Mouse (Mus musculus) forebrain, postnatal 0 days (tissue): ENCODE data around the gene Mad1l1. TPM values are rescaled to one million over a fixed set of nuclear protein-coding genes. Genes with fewer than 3 reads are reported as not detected.

Experiments
- ATAC-seq: fragments of 200-750 bp; cut with Nextera tagmentation; 2 replicates; pipeline ENCODE4 v1.8.0; 2017; ENCODE audit warnings: mild to moderate bottlenecking, moderate library complexity
- DNase-seq: peaks from one replicate; pipeline ENCODE4 v3.0.0-alpha.2; 2015
- H3K27ac ChIP-seq: fragments of 300-500 bp; sonication (generic); 2 replicates; pipeline ENCODE4 v1.5.1; 2014; ENCODE audit warnings: low read depth, mild to moderate bottlenecking, antibody characterized with exemption, low read length, moderate library complexity, mixed read lengths
- H3K27me3 ChIP-seq: fragments of 300-500 bp; sonication (generic); 2 replicates; pipeline ENCODE4 v1.6.1; 2014; ENCODE audit warnings: mild to moderate bottlenecking, low read length, mixed read lengths; ENCODE audit not compliant: insufficient read depth
- H3K36me3 ChIP-seq: fragments of 300-500 bp; sonication (generic); 2 replicates; pipeline ENCODE4 v1.6.1; 2014; ENCODE audit warnings: mild to moderate bottlenecking, moderate library complexity; ENCODE audit not compliant: insufficient read depth
- H3K4me1 ChIP-seq: fragments of 300-500 bp; sonication (generic); 2 replicates; pipeline ENCODE4 v1.6.1; 2014; ENCODE audit warnings: antibody characterized with exemption; ENCODE audit not compliant: insufficient read depth
- H3K4me2 ChIP-seq: fragments of 300-500 bp; sonication (generic); 2 replicates; pipeline ENCODE4 v1.6.1; 2014; ENCODE audit warnings: low read depth, mild to moderate bottlenecking, moderate library complexity
- H3K4me3 ChIP-seq: fragments of 300-500 bp; sonication (generic); 2 replicates; pipeline ENCODE4 v1.5.1; 2014; ENCODE audit warnings: low read depth, low read length, mixed read lengths
- H3K9ac ChIP-seq: fragments of 300-500 bp; sonication (generic); 2 replicates; pipeline ENCODE4 v1.6.1; 2014; ENCODE audit warnings: mild to moderate bottlenecking
- H3K9me3 ChIP-seq: fragments of 300-500 bp; sonication (generic); 2 replicates; pipeline ENCODE4 v1.6.1; 2016; ENCODE audit warnings: low read length
- CTCF ChIP-seq: sonication (generic); IDR thresholded peaks from 2 replicates; pipeline ENCODE4 v1.5.1; 2016; ENCODE audit warnings: antibody characterized with exemption, control low read depth, low read depth
- WGBS: fragments of 180-500 bp; shearing (Covaris S2); extraction: QIAGEN DNeasy Blood & Tissue Kit; methylation state at CpG from one replicate; pipeline ENCODE4 v1.1.7; 2014; 5-methylcytosine and 5-hydroxymethylcytosine counted together
- polyA plus RNA-seq: library from polyadenylated mRNA; unstranded; fragments of >200 nt; fragmentation: Nextera tagmentation; extraction: Ambion mirVana; gene quantifications from 2 replicates; pipeline ENCODE4 v1.2.1, GENCODE M21; 2015
- total RNA-seq: library from RNA; depleted of rRNA; stranded (reverse); fragments of >200 nt; gene quantifications from 2 replicates; pipeline ENCODE4 v1.2.3, GENCODE M21; 2014

Gene Mad1l1
- total and polyA plus RNA-seq, 2 experiments from 2014 or later = 21.3 to 29.5 TPM

- Histone ChIP-seq H3K36me3 (no peaks in the 10 kb centered on the region), H3K9ac (0 out of 2 replicates have a peak overlapping the region, but pooled peaks have one; percentile 10), H3K4me2 (no peak overlapping the region), H3K9me3 (no peaks in the 10 kb centered on the region), H3K4me3 (no peak overlapping the region), H3K27ac (peak overlapping the region; percentile 15; the same call in 1 of the 2 replicates), H3K4me1 (no peaks in the 10 kb centered on the region), H3K27me3 (no peaks in the 10 kb centered on the region)
- peak; percentile 16; the same call in 1 of the 2 replicates for TF ChIP-seq CTCF
- peak; percentile 68 for ATAC-seq
- WGBS = 27% methylated on average over 19 of the region's 19 CpGs
- DNase-seq = peak; percentile 39
These were observed 112.5 kb downstream of the Mad1l1 start for GRCm38 (mm10) chr5:140208743-140209409.

- H3K4me2 ChIP-seq = no peak overlapping the region
- H3K4me3 ChIP-seq = no peak overlapping the region
- no peak for ATAC-seq
- DNase-seq = no peak
- TF ChIP-seq CTCF = no peak
- 91% methylated on average over 19 of the region's 19 CpGs for WGBS
- H3K4me1 ChIP-seq = no peaks in the 10 kb centered on the region
- H3K9me3 ChIP-seq = no peaks in the 10 kb centered on the region
- no peaks in the 10 kb centered on the region for H3K36me3 ChIP-seq
- no peaks in the 10 kb centered on the region for H3K27me3 ChIP-seq
- no peak overlapping the region for H3K27ac ChIP-seq
- no peak overlapping the region for H3K9ac ChIP-seq
These were observed 114.3 kb downstream of the Mad1l1 start for GRCm38 (mm10) chr5:140206726-140207703.

DNA sequence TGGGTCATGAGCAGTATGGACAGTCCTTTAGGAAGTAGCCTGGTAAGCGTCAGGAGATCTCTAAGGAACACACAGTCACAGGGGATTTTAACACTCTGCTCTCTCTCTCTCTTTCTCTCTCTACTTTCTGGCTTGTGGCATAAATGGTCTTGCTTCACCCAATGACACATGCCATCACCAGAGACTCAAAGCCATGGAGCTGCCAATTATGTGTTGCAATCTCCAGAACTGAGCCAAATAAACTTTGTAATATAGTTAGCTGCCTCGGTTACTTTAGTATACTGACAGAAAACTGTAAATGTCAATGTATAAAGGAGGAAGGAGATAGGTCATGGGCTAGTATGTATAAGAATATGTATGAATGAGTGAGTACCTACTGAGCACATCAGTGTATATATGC is 115.4 kb downstream of the Mad1l1 start:
- Histone ChIP-seq H3K27ac (no peak overlapping the region), H3K36me3 (no peaks in the 10 kb centered on the region), H3K4me3 (no peak overlapping the region), H3K4me1 (no peaks in the 10 kb centered on the region), H3K9ac (no peak overlapping the region), H3K4me2 (no peak overlapping the region), H3K9me3 (no peaks in the 10 kb centered on the region), H3K27me3 (no peaks in the 10 kb centered on the region)
- no peak for DNase-seq
- ATAC-seq = no peak
- TF ChIP-seq CTCF = no peak
- WGBS = 91% methylated on average over 2 of the region's 2 CpGs

DNA sequence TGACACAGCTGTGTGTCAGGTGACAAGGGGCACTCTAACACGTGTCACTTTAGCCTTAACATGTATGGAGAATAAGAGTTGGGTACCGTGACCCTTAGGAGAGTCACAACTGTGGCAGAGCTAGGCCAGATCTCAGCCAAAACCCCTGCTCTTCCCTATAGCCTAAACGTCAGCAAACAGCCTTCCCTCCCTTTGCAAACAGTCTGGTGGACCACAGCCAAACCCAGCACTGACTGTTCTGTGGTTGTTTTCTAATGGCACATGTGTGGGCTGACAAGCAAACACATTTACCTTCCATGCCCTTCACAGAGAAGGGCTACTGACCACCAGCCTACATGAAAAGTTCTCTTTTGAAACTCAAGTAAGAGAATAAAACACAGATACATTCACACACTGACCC is 116.9 kb downstream of the Mad1l1 start:
- no peaks in the 10 kb centered on the region for H3K9me3 ChIP-seq
- no peak for TF ChIP-seq CTCF
- no peak for ATAC-seq

GRCm38 (mm10) chr5:140204037-140204436 is 117.3 kb downstream of the Mad1l1 start:
- Histone ChIP-seq H3K9me3 (no peaks in the 10 kb centered on the region), H3K27ac (no peak overlapping the region), H3K27me3 (no peaks in the 10 kb centered on the region), H3K9ac (no peak overlapping the region), H3K4me3 (no peak overlapping the region), H3K36me3 (no peaks in the 10 kb centered on the region), H3K4me2 (no peak overlapping the region), H3K4me1 (no peaks in the 10 kb centered on the region)
- DNase-seq (no peak), ATAC-seq (no peak)
- WGBS = 91% methylated on average over 5 of the region's 5 CpGs
- no peak for TF ChIP-seq CTCF

More for the DNA sequence above, 116.9 kb downstream of the Mad1l1 start:
- 74% methylated on average over 3 of the region's 3 CpGs for WGBS
- Histone ChIP-seq H3K4me3 (no peak overlapping the region), H3K36me3 (no peaks in the 10 kb centered on the region), H3K4me1 (no peaks in the 10 kb centered on the region), H3K27me3 (no peaks in the 10 kb centered on the region), H3K4me2 (no peak overlapping the region), H3K9ac (no peak overlapping the region), H3K27ac (no peak overlapping the region)
- no peak for DNase-seq

GRCm38 (mm10) chr5:140202451-140202850 is 118.9 kb downstream of the Mad1l1 start:
- 81% methylated on average over 2 of the region's 2 CpGs for WGBS
- no peak overlapping the region for H3K4me3 ChIP-seq
- TF ChIP-seq CTCF = no peak
- no peaks in the 10 kb centered on the region for H3K27me3 ChIP-seq
- H3K9ac ChIP-seq = no peak overlapping the region
- H3K4me2 ChIP-seq = no peak overlapping the region
- H3K36me3 ChIP-seq = no peaks in the 10 kb centered on the region
- no peaks in the 10 kb centered on the region for H3K9me3 ChIP-seq
- ATAC-seq (no peak), DNase-seq (no peak)
- no peak overlapping the region for H3K27ac ChIP-seq
- H3K4me1 ChIP-seq = no peaks in the 10 kb centered on the region

DNA sequence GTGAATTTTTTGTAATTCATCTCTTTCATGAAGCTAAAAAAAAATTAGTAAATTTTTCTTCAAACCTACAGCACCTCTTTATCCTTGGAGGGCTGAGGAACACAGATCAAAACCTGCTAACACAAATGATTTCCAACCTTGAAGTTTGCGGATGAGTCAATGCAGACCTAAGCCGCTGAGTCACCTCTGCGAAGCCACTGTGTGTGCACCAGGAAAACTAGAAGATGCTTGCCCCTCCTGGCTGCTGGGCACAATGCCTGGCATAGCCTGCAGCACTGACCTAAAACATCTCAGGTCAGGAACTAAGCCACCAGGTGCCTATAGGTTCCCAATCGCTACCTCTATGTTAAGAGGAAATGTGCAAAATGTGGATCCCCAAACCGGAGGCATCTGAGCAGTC is 119.8 kb downstream of the Mad1l1 start:
- Histone ChIP-seq H3K4me2 (no peak overlapping the region), H3K4me1 (no peaks in the 10 kb centered on the region), H3K9ac (no peak overlapping the region), H3K36me3 (no peaks in the 10 kb centered on the region), H3K4me3 (no peak overlapping the region), H3K9me3 (no peaks in the 10 kb centered on the region), H3K27me3 (no peaks in the 10 kb centered on the region), H3K27ac (no peak overlapping the region)
- no peak for DNase-seq
- 92% methylated on average over 5 of the region's 5 CpGs for WGBS
- ATAC-seq = no peak
- TF ChIP-seq CTCF = no peak
